Mouse (Mus musculus) stomach, embryonic 16.5 days (tissue): ENCODE results near the gene Slc22a18. TPM values are rescaled to one million over a fixed set of nuclear protein-coding genes. Genes with fewer than 3 reads are reported as not detected.

Source experiments
- ATAC-seq: fragments of 200-750 bp; cut with Nextera tagmentation; 2 replicates; pipeline ENCODE4 v1.8.0; 2017; ENCODE audit warnings: moderate number of reproducible peaks, moderate TSS enrichment; ENCODE audit not compliant: insufficient read depth, low FRiP score
- H3K27ac ChIP-seq: fragments of 300-500 bp; sonication (generic); 2 replicates; pipeline ENCODE4 v1.5.1; 2014; ENCODE audit warnings: low read length
- H3K27me3 ChIP-seq: fragments of 300-500 bp; sonication (generic); 2 replicates; pipeline ENCODE4 v1.6.1; 2014; ENCODE audit warnings: low read length, control low read depth, mixed read lengths; ENCODE audit not compliant: control insufficient read depth, insufficient read depth
- H3K36me3 ChIP-seq: fragments of 300-500 bp; sonication (generic); 2 replicates; pipeline ENCODE4 v1.6.1; 2014; ENCODE audit warnings: low read length; ENCODE audit not compliant: control insufficient read depth, insufficient read depth
- H3K4me1 ChIP-seq: fragments of 300-500 bp; sonication (generic); 2 replicates; pipeline ENCODE4 v1.6.1; 2014; ENCODE audit warnings: low read length, control low read depth, mixed read lengths; ENCODE audit not compliant: control insufficient read depth, insufficient read depth
- H3K4me2 ChIP-seq: fragments of 300-500 bp; sonication (generic); 2 replicates; pipeline ENCODE4 v1.6.1; 2014; ENCODE audit warnings: low read depth, low read length, mixed read lengths
- H3K4me3 ChIP-seq: fragments of 300-500 bp; sonication (generic); replicated peaks from 2 replicates; pipeline ENCODE4 v1.5.1; 2014; ENCODE audit warnings: mild to moderate bottlenecking, low read length
- H3K9ac ChIP-seq: fragments of 300-500 bp; sonication (generic); 2 replicates; pipeline ENCODE4 v1.6.1; 2014; ENCODE audit warnings: low read length
- H3K9me3 ChIP-seq: fragments of 300-500 bp; sonication (generic); replicated peaks from 2 replicates; pipeline ENCODE4 v1.6.1; 2016; ENCODE audit warnings: low read length, control low read depth; ENCODE audit not compliant: control insufficient read depth
- whole genome bisulfite sequencing: fragments of 180-500 bp; shearing (Covaris S2); extraction: QIAGEN DNeasy Blood & Tissue Kit; methylation state at CpG from one replicate; pipeline ENCODE4 v1.1.7; 2014; 5-methylcytosine and 5-hydroxymethylcytosine counted together
- polyA plus RNA-seq: library from polyadenylated mRNA; unstranded; fragments of >200 nt; fragmentation: Nextera tagmentation; extraction: Ambion mirVana; gene quantifications from 2 replicates; pipeline ENCODE4 v1.2.1, GENCODE M21; 2015

The Slc22a18 gene
- polyA plus RNA-seq, 1 experiment from 2014 or later = 11.3 TPM

DNA sequence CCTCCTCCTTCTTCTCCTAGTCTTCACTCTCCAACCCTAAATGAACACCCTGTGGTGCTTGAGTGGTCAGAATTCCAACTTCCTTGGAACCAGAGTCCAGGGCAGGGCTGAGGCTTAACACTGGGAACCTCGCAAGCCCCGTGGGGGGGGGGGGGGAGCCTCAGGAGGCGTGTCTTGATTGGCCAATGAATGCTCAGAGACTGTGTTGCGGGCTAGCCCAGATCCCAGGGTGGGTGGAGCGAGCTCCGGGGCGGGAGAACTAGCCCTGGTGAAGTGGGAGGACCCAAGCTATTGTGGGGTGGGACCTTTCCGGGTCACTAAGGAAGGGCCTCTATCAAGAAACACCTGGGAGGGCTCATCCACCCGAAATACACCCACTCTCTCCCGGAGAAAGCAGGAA is 1.3 kb downstream of the Slc22a18 start:
- H3K4me3 ChIP-seq = no peak overlapping the region

DNA sequence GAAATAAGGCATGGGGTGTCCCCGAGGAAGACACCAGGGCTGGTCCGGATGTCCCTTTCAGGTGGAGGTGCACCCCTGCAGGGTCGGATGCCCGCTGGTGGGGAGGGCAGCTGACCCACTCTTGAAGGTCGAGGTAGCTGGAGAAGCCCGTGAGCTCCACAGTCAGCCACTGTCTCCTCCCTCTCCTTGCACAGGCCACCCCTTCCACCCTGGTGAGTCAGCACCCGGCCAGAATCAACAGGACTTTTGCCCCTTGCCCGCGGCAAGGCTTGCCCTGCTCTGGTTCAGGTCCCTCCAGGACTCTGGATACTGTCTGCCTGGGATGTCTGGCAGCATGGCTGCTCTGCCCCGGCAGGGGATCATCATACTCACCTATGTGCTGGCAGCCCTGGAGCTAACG is 2.3 kb downstream of the Slc22a18 start:
- 60% methylated on average over 11 of the region's 11 CpGs for WGBS
- Histone ChIP-seq H3K9ac (no peak overlapping the region), H3K4me2 (no peak overlapping the region), H3K4me3 (no peak overlapping the region), H3K9me3 (no peaks in the 10 kb centered on the region), H3K27me3 (no peaks in the 10 kb centered on the region), H3K27ac (no peak overlapping the region), H3K36me3 (no peaks in the 10 kb centered on the region), H3K4me1 (peaks cover 6% of the 10 kb centered on the region; the same call in 1 of the 2 replicates)
- peak; percentile 35; the same call in 1 of the 2 replicates for ATAC-seq

More for the DNA sequence above, 1.3 kb downstream of the Slc22a18 start:
- Histone ChIP-seq H3K4me1 (peaks cover 6% of the 10 kb centered on the region; the same call in 1 of the 2 replicates), H3K36me3 (no peaks in the 10 kb centered on the region), H3K4me2 (peak overlapping the region; percentile 47), H3K9ac (no peak overlapping the region), H3K27me3 (no peaks in the 10 kb centered on the region), H3K9me3 (no peaks in the 10 kb centered on the region), H3K27ac (no peak overlapping the region)
- 29% methylated on average over 10 of the region's 10 CpGs for WGBS
- peak; percentile 38; the same call in 1 of the 2 replicates for ATAC-seq

DNA sequence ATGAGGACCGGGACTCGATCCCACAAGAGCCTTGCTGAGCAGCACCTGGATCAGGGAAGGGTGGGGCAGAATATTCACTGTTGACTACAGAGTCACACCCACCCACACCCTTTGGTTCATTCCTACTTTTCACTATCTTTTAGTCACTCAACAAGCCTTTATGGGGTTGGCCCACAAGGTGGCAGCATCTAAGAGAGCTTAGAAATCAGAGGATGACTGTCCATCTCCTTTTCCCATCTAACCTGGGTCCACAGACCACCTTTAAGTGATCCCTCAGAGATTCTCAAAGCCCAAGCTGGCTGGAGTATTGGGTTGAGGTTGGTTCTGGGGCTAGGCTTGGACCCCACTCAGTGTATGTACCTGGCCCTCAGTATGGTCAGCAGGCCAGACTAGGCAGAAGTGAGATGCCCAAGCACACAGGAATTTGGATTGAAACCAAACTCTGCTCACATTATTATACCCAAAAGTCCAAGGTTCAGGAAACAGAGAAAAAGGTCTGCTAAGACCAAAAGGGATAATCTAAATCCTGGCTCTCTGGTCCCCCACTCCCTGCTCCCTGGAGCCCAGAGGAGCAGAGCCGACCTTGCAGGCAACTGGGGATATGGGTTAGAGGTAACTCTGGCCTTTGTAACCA is 3.3 kb downstream of the Slc22a18 start:
- Histone ChIP-seq H3K27me3 (no peaks in the 10 kb centered on the region), H3K4me2 (no peak overlapping the region), H3K4me1 (peaks cover 6% of the 10 kb centered on the region; the same call in 1 of the 2 replicates), H3K9ac (no peak overlapping the region), H3K36me3 (no peaks in the 10 kb centered on the region), H3K27ac (no peak overlapping the region), H3K9me3 (no peaks in the 10 kb centered on the region), H3K4me3 (no peak overlapping the region)
- no peak for ATAC-seq
- WGBS = 77% methylated on average over 3 of the region's 3 CpGs

DNA sequence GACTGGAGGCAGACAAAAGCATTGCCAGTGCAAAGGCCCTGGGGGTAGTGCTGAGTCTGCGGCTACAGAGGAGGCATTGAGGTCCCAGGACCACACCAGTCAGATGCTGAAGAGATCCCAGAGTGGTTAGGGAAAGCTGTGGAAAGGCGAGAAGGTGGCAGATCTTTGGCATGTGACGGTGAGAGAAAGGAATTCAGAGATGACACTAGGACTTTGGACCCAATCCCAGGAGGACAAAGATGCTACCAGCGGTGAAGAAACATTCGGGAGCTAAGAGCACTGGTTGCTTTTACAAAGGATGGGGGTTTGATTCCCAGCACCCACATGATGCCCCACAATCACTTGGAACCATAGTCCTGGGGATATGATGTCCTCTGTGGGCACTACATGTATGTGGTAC is 4.3 kb downstream of the Slc22a18 start:
- WGBS = 87% methylated on average over 5 of the region's 5 CpGs
- no peak for ATAC-seq
- peaks cover 6% of the 10 kb centered on the region; the same call in 1 of the 2 replicates for H3K4me1 ChIP-seq
- no peaks in the 10 kb centered on the region for H3K27me3 ChIP-seq
- H3K27ac ChIP-seq = no peak overlapping the region
- H3K4me3 ChIP-seq = no peak overlapping the region
- H3K9ac ChIP-seq = no peak overlapping the region
- no peak overlapping the region for H3K4me2 ChIP-seq
- H3K36me3 ChIP-seq = no peaks in the 10 kb centered on the region
- H3K9me3 ChIP-seq = no peaks in the 10 kb centered on the region

DNA sequence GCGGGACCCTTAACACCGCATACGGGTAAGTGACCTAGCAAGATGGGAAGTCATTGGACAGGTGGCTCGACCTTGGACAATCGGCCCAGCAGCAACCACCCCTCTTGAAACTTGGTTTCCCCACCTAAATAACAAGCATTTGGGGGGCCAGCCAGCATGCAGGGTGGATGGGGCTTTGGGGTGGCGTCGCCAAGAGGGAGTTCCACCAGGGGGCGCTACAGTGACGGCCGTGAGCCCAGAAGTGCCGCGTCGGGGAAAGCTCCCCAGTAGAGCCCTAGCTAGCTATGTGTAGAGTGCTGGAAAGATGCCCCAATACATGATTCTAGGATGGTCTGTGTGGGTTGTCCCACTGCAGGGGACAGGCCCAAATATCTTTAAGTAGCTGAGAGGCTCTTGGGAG is 7.0 kb downstream of the Slc22a18 start:
- WGBS = 29% methylated on average over 13 of the region's 13 CpGs

DNA sequence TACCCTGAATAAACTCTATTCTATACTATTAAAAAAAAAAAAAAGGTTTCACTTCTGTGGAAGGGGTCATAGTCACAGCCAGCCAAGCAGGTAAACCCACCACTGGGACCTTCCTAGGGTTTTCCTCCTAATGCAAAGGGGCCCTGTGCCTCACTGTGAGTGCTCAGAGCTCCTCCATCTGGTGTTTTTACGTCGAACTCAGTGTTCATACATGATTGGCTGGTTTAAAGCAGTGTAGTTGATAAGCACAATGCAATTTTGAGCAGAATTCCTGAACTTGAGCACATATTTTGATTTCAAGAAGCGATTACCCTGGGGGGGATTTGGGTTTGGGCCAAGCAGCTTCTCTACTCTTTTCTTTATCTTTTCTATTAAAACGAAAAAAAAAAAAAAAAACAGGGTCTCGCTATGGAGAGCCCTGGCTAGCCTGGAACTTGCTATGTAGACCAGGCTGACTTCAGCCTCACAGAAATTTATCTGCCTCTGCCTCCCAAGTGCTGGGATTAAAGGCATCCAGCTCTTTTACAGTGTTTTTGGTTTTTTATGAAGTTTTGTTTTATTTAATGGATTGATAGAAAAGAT is 8.4 kb downstream of the Slc22a18 start:
- WGBS = 47% methylated on average over 5 of the region's 5 CpGs
- no peak for ATAC-seq
- Histone ChIP-seq H3K4me3 (no peak overlapping the region), H3K9ac (no peak overlapping the region), H3K4me2 (no peak overlapping the region), H3K4me1 (no peaks in the 10 kb centered on the region), H3K36me3 (no peaks in the 10 kb centered on the region), H3K9me3 (no peaks in the 10 kb centered on the region), H3K27me3 (no peaks in the 10 kb centered on the region), H3K27ac (no peak overlapping the region)

More for the DNA sequence above, 7.0 kb downstream of the Slc22a18 start:
- no peak overlapping the region for H3K4me2 ChIP-seq
- no peak overlapping the region for H3K4me3 ChIP-seq
- no peaks in the 10 kb centered on the region for H3K36me3 ChIP-seq
- no peaks in the 10 kb centered on the region for H3K4me1 ChIP-seq
- H3K9me3 ChIP-seq = no peaks in the 10 kb centered on the region
- no peak overlapping the region for H3K27ac ChIP-seq
- H3K27me3 ChIP-seq = no peaks in the 10 kb centered on the region
- no peak overlapping the region for H3K9ac ChIP-seq
- no peak for ATAC-seq

DNA sequence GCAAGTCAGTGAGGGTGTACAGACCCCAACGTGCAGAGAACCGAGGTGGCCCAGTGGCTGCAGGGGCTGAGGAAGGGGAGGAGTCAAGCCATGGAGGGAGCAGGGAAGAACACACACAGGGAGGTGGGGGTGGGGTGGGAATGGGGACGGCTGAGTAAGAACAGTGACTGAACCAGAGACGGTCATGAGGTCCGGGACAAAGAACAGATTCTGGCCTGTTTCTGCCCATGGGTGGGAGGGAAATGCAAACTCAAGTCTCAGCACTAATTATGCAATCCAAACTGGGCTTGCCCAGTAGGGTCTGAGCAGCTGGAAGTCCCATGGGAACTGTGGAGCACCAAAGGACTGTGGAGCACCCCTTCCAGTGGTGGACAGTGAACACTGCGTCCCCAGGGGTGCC is 9.0 kb downstream of the Slc22a18 start:
- H3K4me2 ChIP-seq = no peak overlapping the region
- no peak overlapping the region for H3K4me3 ChIP-seq
- no peaks in the 10 kb centered on the region for H3K27me3 ChIP-seq
- H3K4me1 ChIP-seq = no peaks in the 10 kb centered on the region
- H3K9me3 ChIP-seq = no peaks in the 10 kb centered on the region
- H3K36me3 ChIP-seq = no peaks in the 10 kb centered on the region
- no peak overlapping the region for H3K27ac ChIP-seq
- 11% methylated on average over 6 of the region's 6 CpGs for WGBS
- H3K9ac ChIP-seq = no peak overlapping the region
- ATAC-seq = peak; percentile 23; the same call in 1 of the 2 replicates

DNA sequence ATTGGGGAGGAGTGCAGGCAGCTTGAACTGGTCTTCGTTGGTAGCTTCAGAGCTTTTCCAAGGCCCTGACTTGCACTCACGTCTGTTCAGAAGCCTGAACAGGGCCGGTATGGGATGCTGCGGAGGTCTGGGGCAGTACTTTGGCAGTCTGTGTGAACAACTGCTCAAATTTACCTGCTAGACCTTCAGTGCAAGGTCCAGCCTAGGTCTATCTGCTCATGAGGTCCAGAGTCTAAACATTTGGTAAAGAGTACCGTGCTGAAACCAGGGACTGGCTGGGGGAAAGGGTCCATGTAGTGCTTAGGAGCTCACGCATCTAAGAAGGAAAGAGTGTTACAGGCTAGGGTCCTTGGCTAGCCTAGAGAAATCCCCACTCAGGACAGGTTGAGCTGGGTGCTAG is 16.2 kb downstream of the Slc22a18 start:
- Histone ChIP-seq H3K36me3 (no peaks in the 10 kb centered on the region), H3K4me3 (no peak overlapping the region), H3K9ac (no peak overlapping the region), H3K4me2 (no peak overlapping the region), H3K27ac (no peak overlapping the region), H3K27me3 (no peaks in the 10 kb centered on the region), H3K9me3 (no peaks in the 10 kb centered on the region), H3K4me1 (no peaks in the 10 kb centered on the region)
- ATAC-seq = no peak
- WGBS = 79% methylated on average over 6 of the region's 6 CpGs

DNA sequence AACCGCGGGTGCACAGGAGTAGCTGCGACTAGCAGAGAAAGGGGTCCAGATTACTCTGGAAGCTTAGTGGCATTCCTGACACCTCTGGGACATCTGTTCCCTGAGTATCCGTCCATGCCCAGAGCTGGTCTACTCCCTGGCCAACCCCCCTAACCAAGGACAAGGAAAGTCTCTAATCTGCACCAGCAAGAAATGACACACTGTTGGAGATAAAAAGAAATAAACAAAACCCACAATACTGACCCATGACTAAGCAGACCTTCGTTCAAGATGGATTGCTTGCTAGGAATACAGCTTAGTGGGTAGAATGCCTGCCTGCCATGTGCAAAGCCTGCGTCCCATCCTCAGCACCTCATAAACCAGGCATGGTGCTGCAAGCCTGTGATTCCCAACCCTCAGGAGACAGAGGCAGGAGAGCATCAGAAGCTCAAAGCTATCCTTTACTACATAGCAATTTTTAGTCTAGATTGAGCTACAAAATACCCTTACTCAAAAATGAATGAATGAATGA is 20.1 kb downstream of the Slc22a18 start:
- Histone ChIP-seq H3K4me3 (no peak overlapping the region), H3K27me3 (no peaks in the 10 kb centered on the region)
- 74% methylated on average over 6 of the region's 6 CpGs for WGBS

More for the DNA sequence above, 20.1 kb downstream of the Slc22a18 start:
- H3K36me3 ChIP-seq = no peaks in the 10 kb centered on the region
- H3K27ac ChIP-seq = no peak overlapping the region
- H3K4me2 ChIP-seq = no peak overlapping the region
- no peaks in the 10 kb centered on the region for H3K9me3 ChIP-seq
- no peaks in the 10 kb centered on the region for H3K4me1 ChIP-seq
- ATAC-seq = no peak
- H3K9ac ChIP-seq = no peak overlapping the region
